ENCODE assay signal across 8 mouse cellular contexts in the genomic region with DNA sequence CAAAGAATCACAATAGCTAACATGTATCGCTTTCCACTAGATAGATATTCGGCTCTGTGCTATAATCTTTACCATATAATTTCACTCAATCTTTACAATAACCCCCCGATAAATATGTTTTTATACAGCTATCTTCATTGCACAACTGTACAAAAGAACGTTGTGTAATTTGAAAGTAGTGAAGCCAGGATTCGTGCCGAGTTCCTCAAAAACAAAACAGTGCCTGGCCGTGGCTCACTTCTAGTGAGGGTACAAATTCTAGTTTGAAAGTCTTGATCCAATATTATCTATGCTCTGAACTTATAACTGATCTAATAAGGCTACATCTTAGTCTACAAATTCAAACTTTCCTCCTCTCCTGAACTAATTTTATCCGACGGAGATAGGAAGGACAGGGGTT. TPM values are rescaled to one million over a fixed set of nuclear protein-coding genes. Genes with fewer than 3 reads are reported as not detected.
DNase-seq lines count a peak whose midpoint lies in the region; ATAC-seq and TF ChIP-seq lines count a peak whose summit lies in the region.

No protein-coding gene starts in this region.

- no peak for DNase-seq in left cerebral cortex, adult 2 months (ENCODE audit: extremely low spot score in 1 of 2, low spot score in 2 of 2)
- DNase-seq in left cerebral cortex, adult 18-20 months (ENCODE audit: low spot score in 2 of 2): no peak
- no peak for DNase-seq in limb, embryonic 10.5 days (ENCODE audit: low spot score)
- no peak for DNase-seq in urinary bladder, adult 18-20 months (ENCODE audit: low spot score in 2 of 2)
- no peak for DNase-seq in urinary bladder, postnatal 4 days (ENCODE audit: low spot score in 2 of 2)
- DNase-seq in adrenal gland, postnatal 4 days (ENCODE audit: low spot score in 2 of 2): no peak

- 22% methylated on average over 9 of the region's 9 CpGs for WGBS in limb, embryonic 10.5 days
- WGBS in neural tube, embryonic 13.5 days: 19% methylated on average over 9 of the region's 9 CpGs

- TF ChIP-seq POLR2A in embryonic fibroblast, embryonic 13.5 days (IDR thresholded peaks at IDR 0.05; ENCODE audit: low read depth, low read length): no peak

- no peaks in the 10 kb centered on the region for H3K27me3 ChIP-seq in limb, embryonic 10.5 days (ENCODE audit: low read depth, poor library complexity, severe bottlenecking)
- no peaks in the 10 kb centered on the region for H3K27me3 ChIP-seq in neural tube, embryonic 13.5 days

- peak overlapping the region; percentile 64 for H3K4me3 ChIP-seq in left cerebral cortex, adult 2 months
- peak overlapping the region; percentile 74 for H3K4me3 ChIP-seq in embryonic fibroblast, embryonic 13.5 days (ENCODE audit: insufficient read depth, low read length)
- peak overlapping the region; percentile 85 for H3K4me3 ChIP-seq in limb, embryonic 10.5 days
- H3K4me3 ChIP-seq in neural tube, embryonic 13.5 days: peak overlapping the region; percentile 95

- no peak for ATAC-seq in neural tube, embryonic 13.5 days (ENCODE audit: low read depth)

- H3K4me1 ChIP-seq in embryonic fibroblast, embryonic 13.5 days (ENCODE audit: control insufficient read depth, insufficient read depth, low read length): no peaks in the 10 kb centered on the region; the same call in 1 of the 2 replicates
- peaks cover 13% of the 10 kb centered on the region; the same call in 1 of the 2 replicates for H3K4me1 ChIP-seq in limb, embryonic 10.5 days
- peaks cover 40% of the 10 kb centered on the region for H3K4me1 ChIP-seq in neural tube, embryonic 13.5 days (replicated peaks)

- intact Hi-C loops in left cerebral cortex, adult 2 months (cut with DNase I): loop anchor here (2.0 to 5.0 kb wide), 2 partner anchors 90 to 244 kb away; no protein-coding TSS in a partner anchor

- H3K9me3 ChIP-seq in limb, embryonic 10.5 days (replicated peaks): no peaks in the 10 kb centered on the region
- H3K9me3 ChIP-seq in neural tube, embryonic 13.5 days: no peaks in the 10 kb centered on the region

- no peak for TF ChIP-seq CTCF in left cerebral cortex, adult 2 months (IDR thresholded peaks at IDR 0.05)
- no peak for TF ChIP-seq CTCF in embryonic fibroblast, embryonic 13.5 days (IDR thresholded peaks at IDR 0.05; ENCODE audit: borderline replicate concordance, insufficient read depth, low read length)

- peaks cover 22% of the 10 kb centered on the region for H3K36me3 ChIP-seq in limb, embryonic 10.5 days
- peaks cover 6% of the 10 kb centered on the region for H3K36me3 ChIP-seq in neural tube, embryonic 13.5 days

- H3K9ac ChIP-seq in neural tube, embryonic 13.5 days: peak overlapping the region; percentile 85

- H3K27ac ChIP-seq in left cerebral cortex, adult 2 months: peak overlapping the region; percentile 100
- H3K27ac ChIP-seq in embryonic fibroblast, embryonic 13.5 days (ENCODE audit: insufficient read depth, low read length): peak overlapping the region; percentile 19; the same call in 1 of the 2 replicates
- peak overlapping the region; percentile 94 for H3K27ac ChIP-seq in limb, embryonic 10.5 days
- H3K27ac ChIP-seq in neural tube, embryonic 13.5 days (replicated peaks): peak overlapping the region; percentile 83

- peak overlapping the region; percentile 68 for H3K4me2 ChIP-seq in neural tube, embryonic 13.5 days

RNA-seq across cellular contexts. Expression of gene Cdc40, which starts 0.8 kb away (rescaled TPM):
- total RNA-seq in left cerebral cortex, adult 2 months (2021): 10 to 100 TPM; 43.6 to 46.7 TPM
- 10 to 100 TPM; 36.7 to 42.8 TPM for total RNA-seq in left cerebral cortex, adult 18-20 months (2021)
- 31.2 and 33.7 TPM in 2 replicates for polyA plus RNA-seq in embryonic fibroblast, embryonic 13.5 days (2011; ENCODE audit: insufficient read length, low read depth, missing spikeins)
- polyA plus RNA-seq in limb, embryonic 10.5 days (2016; fragmentation: Nextera tagmentation; extraction: Ambion mirVana): 38.7 and 40.5 TPM in 2 replicates
- polyA plus RNA-seq in neural tube, embryonic 13.5 days (2015; fragmentation: Nextera tagmentation; extraction: Ambion mirVana): 27.0 and 27.5 TPM in 2 replicates
- 10 to 100 TPM; 34.6 to 35.1 TPM for total RNA-seq in adrenal gland, postnatal 4 days (2021)

RNA-seq across cellular contexts. Expression of gene Wasf1, which starts 0.9 kb away (rescaled TPM):
- total RNA-seq in left cerebral cortex, adult 2 months (2021): 100 to 1,000 TPM; 248 to 256 TPM
- 100 to 1,000 TPM; 237 to 253 TPM for total RNA-seq in left cerebral cortex, adult 18-20 months (2021)
- polyA plus RNA-seq in embryonic fibroblast, embryonic 13.5 days (2011; ENCODE audit: insufficient read length, low read depth, missing spikeins): 8.3 and 11.8 TPM in 2 replicates
- 43.4 and 48.6 TPM in 2 replicates for polyA plus RNA-seq in limb, embryonic 10.5 days (2016; fragmentation: Nextera tagmentation; extraction: Ambion mirVana)
- polyA plus RNA-seq in neural tube, embryonic 13.5 days (2015; fragmentation: Nextera tagmentation; extraction: Ambion mirVana): 106 and 116 TPM in 2 replicates
- total RNA-seq in adrenal gland, postnatal 4 days (2021): 10 to 100 TPM; 10.3 to 10.8 TPM

Comparison
In these comparisons a context has a peak if more than half of its experiments do, and no peak if none do; other contexts are left out.
1. H3K27ac ChIP-seq: peak in every context shown above with its lines; median percentile 100 in left cerebral cortex, adult 2 months; 94 in limb, embryonic 10.5 days; 83 in neural tube, embryonic 13.5 days; 19 in embryonic fibroblast, embryonic 13.5 days.
2. RNA of gene Wasf1, which starts 0.9 kb away (total RNA-seq): 248 to 256 TPM in left cerebral cortex, adult 2 months and 237 to 253 TPM in left cerebral cortex, adult 18-20 months; 10.3 to 10.8 TPM in adrenal gland, postnatal 4 days; every median in the first group is over 10 times any median in the second.
3. Peak in every context shown above with its lines, with median percentiles within 50 percentile points of each other: H3K4me3 ChIP-seq.